Mouse (Mus musculus) erythroid progenitor cell, adult 5-6 weeks (primary cell): ENCODE results near the gene Nr1h3. TPM values are rescaled to one million over a fixed set of nuclear protein-coding genes. Genes with fewer than 3 reads are reported as not detected.
"Not testable (repeated sequence)": the region's sequence is repeated elsewhere in the genome, so short reads cannot be mapped to it uniquely, and the experiment has no call there.

Source experiments
- ATAC-seq: replicated peaks from 2 replicates; pipeline ENCODE4 v1.8.0; 2016; ENCODE audit warnings: moderate number of reproducible peaks, mild to moderate bottlenecking, moderate TSS enrichment, inconsistent platforms; ENCODE audit not compliant: poor library complexity, low FRiP score, severe bottlenecking
- total RNA-seq, 2 experiments: library from RNA; stranded (forward) in 1 of 2; stranded (reverse) in 1 of 2; fragments of 150-400 nt in 1 of 2; fragments of 186-747, 209-891 nt in 1 of 2; gene quantifications; 2 replicates each; pipeline versions ENCODE4 v1.2.3 to v1.2.4; 2015 to 2017; ENCODE audit warnings: low replicate concordance in 2 of 2

Gene Nr1h3
- total RNA-seq (2015; ENCODE audit: low replicate concordance) (2.5 and 4.6 TPM in 2 replicates), total RNA-seq (2017; ENCODE audit: low replicate concordance) (1.4 TPM in 1 of 2 replicates, not detected in the other)

DNA sequence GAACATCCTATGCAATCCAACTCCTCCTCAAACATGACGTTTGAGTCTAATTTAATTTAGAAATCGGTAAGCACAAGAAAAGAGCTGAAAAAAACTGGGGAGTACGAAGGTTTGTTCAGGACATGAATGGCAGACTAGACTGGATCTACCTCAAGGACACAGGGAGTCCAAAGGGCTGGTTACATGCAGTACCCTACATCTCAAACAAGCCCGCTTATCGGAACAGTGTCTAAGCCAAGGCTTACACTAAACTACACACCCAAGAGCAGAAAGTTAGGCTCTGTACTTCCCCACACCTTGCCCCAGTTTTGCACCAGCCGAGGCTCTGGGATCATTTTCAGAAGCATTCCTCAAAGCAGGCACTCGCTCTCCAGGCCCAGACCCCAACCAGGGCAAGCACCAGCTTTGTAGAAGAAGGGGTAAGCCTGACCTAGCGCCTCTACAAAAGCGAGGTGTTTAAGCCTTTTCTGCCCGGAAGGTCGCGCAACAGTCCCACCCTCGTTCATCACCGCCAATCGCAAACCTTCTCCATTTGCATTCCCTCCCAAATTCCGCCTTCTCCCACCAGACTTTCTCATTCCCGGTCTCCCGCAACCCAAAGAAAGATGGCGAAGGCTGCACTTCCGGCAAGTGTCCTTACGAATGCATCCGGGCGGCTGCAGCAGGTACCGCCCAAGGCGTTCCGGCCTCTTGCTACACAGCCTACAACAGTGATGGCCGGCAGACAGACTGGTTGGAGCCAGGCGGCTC lies at the start of gene Nr1h3, which contains the start of gene Acp2:
Gene Nr1h3, minus strand, starts transcription at position 613 of the 750 bp plus-strand sequence.
Gene Acp2, plus strand, starts transcription at position 664 of the 750 bp plus-strand sequence.
- ATAC-seq = peak; percentile 98

DNA sequence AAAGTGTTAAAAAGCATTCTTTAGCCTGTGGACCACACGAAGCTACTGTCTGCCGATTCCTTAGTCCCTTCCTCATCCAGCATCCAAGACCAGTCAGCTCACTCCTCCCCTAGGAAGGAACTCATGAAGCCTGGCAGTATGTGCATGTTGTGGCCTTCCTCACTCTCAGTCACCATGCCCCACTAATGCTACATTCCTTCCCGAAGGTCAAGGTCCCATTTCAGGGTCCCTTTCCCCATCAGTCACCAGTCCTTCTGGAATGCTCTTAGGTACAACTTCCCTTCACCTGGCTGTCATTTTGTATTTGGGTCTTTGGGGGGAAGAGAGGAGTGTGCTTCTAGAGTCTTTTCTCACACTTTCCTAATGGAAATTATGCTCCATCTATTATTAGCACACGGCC lies 49.4 kb upstream of the Nr1h3 start:
- no peak for ATAC-seq

DNA sequence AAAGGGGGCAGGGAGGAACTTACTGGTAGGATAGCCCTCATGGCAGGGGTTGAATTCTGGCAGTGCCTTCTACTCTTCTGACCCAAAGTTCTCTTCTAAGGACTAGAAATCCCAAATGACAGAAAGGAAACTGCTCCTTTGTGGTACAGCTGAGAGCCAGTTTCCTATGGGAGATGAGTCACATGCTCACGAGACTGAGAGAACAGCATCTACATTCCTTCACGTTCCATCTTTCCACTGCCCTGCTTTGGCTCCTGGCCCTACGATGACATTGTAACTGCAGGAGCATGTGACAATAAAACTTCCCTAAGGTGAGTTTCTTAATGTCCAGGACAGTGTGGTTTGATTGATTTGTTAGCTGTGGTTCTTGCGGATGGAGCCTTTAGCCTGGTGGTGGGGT lies 45.7 kb upstream of the Nr1h3 start:
- no peak for ATAC-seq

DNA sequence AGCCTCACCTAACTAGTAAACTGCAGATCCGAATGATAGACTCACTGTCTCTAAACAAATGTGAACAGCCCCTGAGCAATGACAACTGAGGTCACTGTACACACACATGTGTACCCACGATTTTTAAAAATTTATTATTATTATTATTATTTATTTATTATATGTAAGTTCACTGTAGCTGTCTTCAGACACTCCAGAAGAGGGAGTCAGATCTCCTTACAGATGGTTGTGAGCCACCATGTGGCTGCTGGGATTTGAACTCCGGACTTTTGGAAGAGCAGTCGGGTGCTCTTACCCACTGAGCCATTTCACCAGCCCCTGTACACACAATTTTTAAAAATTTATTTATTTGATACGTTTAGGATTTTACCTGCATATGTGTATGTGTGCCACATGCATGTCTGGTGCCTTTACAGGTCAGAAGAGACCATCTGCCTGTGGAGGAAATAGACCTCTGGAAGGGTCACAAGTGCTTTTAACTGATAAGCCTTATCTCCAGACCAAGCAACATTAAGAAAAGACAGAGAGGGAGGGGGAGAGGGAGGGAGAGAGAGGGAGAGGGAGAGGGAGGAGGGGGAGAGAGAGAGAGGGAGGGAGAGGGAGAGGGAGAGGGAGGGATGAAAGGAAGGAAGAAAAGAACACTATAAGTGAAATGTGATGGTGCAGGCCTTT lies 42.1 kb upstream of the Nr1h3 start:
- ATAC-seq = peak; percentile 73

DNA sequence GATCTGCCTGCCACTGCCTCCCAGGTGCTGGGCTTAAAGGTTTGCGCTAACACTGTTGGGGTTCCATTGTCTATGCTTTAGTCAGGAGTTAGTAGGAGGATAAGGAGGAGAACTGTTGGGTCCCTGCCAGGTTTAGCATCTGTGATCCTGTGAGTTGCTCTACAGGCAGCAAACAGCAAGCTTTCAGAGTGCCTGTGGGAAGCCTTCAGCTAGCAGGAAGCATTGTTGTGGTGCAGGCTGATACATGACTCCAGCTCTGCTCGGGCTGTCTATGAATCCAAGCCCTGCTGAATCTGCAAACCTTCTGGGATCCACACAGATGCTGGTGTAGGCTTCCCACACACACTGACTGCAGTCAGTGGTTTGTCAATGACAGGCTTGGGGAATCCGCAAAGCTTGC lies 40.8 kb upstream of the Nr1h3 start:
- no peak for ATAC-seq

DNA sequence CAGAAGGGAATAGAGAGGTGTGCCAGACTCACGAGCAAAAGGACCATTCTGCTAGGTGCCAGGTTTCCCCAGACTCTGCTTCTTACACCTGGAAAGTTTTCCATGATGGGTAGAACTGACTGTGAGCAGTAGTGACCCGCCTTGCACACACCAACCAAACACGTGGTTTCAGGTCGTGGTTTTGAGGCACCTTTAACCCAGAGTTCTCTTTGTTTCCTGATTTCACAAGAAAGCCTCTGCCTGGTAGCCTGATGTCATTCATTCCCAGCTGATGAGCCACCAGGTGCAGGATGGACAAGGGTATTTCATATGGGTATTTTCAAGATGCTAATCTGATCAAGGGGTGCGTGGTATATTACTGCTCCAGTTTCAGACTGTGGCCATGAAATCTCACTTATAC lies 39.9 kb upstream of the Nr1h3 start:
- ATAC-seq = no peak

DNA sequence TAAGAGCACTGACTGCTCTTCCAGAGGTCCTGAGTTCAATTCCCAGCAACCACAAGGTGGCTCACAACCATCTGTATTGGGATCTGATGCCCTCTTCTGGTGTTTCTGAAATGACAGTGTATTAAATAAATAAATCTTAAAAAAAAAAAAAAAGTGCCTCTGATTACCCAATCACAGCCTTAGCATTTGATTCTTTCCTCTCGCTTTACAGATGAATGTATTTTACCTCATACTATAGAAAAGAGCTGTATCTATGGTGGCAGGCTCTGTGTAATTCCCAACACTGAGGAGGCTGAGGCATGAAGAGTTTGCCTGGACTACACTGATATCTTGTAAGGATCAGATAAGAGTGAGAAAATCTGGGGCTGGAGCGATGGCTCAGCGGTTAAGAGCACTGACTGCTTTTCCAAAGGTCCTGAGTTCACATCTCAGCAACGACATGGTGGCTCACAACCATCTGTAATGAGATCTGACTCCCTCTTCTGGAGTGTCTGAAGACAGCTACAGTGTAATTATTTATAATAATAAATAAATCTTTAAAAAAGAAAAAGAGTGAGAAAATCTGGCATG lies 35.0 kb upstream of the Nr1h3 start:
- ATAC-seq = not testable (repeated sequence)

DNA sequence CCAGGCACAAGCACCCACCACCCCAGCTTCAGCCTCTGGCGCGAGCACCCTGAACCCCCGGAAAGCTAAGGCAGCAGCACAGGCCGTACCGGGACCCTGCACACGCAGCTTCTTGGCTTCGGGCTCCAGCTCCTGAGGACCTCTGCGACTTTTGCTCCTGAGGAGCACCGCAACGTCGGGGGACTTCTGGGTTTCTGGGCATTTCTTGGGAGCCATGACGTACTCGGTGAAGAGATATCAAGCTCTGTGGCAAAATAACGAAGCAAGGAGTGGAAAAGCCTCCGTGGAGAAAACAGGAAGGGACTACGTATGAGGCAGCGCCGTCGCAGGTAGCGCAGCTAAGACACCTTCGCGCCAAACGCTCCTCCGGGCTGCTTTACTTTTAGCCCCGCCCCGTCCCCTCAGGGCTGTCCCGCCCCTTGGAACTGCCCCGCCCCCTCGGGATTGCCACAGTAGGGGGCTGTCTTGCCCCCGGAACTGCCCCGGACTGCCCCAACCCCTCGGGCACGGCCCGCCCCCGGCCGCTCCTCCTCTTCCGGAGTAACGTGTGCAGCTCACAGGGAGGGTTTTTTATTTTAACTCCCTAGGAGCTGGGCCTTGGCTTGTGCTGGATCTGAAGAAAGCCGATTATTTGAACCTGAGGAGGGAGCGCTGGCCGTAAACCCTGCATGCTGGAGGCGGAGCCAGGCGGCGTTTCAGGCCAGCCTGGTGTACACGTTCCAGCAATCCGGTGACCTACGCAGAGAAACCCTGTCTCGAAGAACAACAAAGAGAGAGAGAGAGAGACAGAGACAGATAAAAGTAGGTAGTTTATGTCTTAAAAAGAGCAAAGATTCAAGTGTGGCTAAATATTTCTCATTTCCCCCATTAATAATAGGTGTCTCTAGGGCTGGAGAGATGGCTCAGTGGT lies 34.2 kb upstream of the Nr1h3 start, which contains the start of gene Ddb2:
Gene Ddb2, minus strand, starts transcription at position 382 of the 910 bp plus-strand sequence.
- ATAC-seq = peak; percentile 96

DNA sequence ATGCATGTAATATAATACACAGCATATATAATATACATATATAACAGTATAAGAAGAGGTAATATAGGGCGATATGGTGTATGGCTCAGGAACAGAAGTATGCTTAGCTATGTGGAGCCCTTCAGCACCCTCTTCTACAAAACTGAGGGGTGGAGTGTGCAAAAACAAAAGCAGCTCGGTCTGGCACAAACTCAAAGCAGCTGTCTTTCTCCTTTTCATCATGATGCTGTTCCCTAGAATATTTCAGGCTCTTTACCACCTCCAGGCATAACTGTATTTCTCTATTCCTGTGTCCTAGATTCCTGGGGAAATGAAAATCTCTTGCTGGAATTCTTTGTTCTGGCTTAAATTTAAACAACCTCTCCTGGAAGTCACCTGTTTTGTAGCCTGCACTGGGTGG lies 27.1 kb upstream of the Nr1h3 start:
- ATAC-seq = no peak

DNA sequence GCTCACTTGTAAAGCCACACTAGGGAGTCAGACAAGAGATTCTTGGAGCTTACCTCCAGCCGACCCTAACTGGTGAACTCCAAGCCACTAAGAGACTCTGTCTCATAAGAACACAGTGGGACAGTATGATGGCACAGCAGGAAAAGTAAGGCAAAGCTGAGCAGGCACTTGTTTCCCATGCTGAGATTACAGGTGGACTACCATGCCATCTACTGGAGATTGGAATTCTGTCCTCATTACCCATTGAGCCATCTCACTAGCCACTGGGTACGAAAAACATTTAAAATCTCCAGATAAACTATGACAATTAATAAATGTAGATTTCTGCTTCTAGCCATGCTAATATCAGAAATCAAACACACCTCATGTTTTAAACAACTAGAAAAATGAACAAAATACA lies 21.0 kb upstream of the Nr1h3 start:
- no peak for ATAC-seq

DNA sequence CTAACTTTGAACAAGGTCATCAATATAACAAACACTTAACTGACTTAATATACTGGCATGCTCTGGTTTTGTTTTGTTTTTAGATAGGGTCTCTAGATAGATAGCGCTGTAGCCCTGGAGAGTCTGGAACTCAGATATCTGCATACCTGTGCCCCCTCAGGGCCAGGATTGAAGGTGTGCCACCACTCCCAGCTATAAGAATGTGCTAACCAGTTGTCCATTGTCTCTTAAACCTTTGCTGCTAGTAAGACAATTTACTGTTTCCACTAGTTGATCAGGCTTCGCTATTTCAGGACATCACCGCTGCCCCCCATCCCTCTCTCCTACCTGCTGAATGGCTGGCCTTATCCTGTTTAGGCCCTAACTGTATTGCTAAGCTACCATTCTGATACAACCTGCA lies 17.9 kb upstream of the Nr1h3 start:
- no peak for ATAC-seq

DNA sequence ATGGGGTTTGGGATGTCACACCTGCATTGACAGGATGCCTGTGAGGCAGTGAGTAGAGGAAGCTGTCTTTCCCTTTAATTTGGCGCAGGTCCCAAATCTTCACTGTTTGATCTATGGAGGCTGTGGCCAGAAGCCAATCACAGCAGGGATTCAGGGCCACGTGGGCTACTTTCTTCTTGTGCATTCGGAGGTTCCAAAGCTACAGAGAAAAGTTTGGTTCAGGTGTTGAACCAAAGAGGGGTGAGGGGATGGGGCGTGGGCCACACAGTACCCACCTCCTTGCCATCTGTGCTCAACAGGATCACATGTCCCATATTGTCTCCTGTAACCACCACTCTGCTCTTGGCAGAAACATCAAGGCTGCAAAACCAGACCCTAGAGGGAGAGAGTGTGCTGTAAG lies 14.4 kb upstream of the Nr1h3 start:
- ATAC-seq = no peak

DNA sequence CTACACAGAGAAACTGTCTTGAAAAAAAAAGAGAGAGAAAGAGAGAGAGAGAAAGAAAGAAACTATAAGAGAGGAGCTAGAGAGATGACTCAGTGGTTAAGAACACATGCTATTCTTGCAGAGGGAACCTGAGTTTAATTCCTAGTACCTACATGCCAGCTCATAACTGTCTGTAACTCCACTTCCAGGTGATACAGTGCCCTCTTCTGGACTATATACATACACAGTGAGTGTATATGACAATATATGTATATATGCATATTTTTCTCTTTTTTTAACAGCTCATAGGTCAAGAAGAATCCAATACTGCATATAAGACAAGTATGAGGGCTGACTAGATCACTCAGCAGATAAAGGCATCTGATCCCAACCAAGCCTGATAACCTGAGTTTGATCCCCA lies 10.7 kb upstream of the Nr1h3 start:
- no peak for ATAC-seq

DNA sequence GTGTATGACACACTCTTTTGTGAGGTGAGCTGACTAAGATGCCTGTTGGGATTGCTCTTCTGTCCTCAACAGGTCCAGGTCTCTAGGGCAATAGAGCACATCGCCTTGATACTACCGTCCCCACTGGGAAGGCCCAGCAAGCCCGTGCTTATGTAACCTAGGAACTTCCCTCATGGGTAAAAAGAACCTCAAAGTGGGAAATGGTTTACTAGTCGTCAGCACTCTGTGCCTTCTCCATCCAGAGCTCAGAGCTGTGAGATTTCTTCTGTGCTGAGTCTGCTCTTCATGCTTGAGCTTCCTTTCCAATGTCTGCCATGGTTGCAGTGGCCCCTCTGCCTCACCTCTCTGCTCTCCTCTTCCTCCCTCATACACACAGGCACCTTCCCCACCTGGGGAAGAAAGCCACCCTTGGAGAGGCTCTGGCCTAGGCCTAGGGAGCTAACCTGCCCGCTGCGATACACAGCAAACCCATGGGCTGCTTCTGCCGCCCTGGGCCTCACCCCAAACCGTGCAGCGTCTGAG lies 3.7 kb upstream of the Nr1h3 start:
- no peak for ATAC-seq

DNA sequence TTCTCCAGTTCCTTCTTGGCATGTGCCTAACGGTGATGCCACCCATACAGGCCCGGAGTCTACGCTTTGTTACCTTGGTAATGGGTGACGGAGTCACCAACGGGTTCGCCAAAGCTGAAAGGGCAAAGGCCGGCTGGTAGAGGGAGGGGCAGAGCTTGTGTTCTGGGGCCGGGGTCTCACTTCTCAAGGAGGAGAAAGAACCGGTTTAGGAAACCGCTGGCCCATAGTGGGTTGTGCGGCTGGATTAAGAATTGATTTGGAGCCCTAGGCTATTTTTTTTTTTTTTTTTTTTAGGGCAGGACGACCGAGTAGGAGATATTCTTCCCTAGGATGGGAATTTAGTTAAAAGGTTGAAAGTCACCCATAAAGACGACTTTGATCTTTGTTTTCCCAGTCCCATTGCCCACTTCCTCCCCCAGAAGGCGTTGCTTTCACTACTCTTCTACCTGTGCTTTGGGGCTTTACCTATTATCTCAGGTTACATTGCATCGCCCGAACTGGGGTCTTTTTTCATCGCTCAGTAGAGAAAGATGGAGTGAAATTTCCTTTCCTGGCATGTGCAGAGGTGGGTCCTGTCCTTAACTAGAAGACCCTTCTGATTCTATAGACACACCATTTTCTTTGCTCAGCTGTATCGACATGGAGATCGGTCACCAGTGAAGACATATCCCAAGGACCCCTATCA lies 480 bp upstream of the Nr1h3 start:
- peak; percentile 52; the same call in 1 of the 2 replicates for ATAC-seq

DNA sequence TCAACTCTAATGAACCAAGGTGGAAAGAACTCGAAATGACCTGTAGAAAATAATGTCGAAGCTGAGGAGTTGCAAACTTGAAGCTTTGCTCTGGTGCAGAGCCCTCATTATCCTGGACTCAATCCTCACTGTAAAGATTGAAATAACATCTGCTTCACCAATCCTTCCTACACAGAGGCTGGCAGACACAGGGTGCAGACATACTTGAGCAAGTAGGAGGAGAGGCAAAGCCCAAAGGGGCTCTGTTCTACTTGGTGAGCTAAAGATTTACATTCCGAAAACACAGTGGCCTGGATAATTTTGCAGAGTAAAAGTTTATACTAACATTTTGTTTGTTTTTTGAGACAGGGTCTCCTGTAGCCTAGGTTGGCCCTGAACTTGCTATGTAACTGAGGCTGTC lies 3.7 kb downstream of the Nr1h3 start:
- no peak for ATAC-seq

DNA sequence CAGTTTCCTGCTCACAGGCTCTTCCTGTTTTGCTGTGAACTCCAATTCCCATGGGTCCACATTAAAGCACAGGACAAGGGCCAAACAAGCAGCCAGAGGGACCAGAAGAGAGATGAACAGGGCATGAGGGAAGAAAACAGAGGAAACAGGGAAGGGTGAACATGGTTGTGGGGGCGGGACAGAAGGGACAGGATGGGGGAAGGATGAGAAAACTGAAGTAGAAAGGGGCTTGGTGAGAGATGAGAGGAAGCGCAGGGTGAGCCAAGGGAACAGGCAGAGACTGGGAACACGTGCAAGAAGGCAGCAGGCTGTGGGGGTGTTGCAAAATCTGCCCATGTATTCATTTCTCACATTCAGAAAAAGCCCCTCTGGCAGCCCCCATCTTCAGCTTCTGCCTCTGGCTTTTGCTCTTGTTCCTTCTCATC lies 6.0 kb downstream of the Nr1h3 start:
- ATAC-seq = no peak

DNA sequence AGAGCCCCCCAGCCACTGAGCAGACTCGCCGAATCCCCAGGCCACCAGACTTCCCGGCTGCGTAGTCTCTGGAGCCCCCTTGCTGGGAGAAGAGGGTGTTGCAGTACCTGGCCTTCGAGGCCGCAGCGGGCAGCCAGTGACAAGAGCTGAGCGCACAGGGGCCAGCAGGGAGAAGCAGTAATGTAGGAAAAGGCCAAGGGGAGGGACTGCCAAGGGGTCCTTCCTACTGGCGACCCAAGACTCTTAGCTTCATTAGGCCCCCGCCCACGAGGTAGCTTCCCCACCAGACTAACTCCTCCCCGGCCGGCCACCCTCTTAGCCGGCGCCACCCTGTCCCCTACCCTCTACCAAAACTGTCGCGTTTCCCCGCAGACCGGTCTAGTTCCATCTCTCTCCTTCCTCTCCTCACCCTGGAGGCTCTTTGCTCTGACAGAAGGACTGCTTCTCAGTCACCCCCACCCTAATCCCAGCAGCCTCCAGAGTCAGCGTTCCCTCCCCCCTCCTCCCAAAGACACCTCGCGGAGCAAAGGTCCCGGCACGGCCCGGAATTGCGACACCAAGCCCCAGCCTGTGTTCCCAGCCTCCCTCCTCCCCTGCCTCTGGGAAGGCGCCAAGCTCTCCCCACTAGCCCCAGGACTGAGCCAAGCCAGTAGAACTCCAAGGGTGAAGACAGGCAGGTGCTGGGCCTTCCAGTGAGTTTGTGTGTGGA lies 7.9 kb downstream of the Nr1h3 start:
- ATAC-seq = no peak
